11 mouse cellular contexts compared by ENCODE assay signal in genomic region chr7:49762605-49763004, GRCm38 (mm10). TPM values are rescaled to one million over a fixed set of nuclear protein-coding genes. Genes with fewer than 3 reads are reported as not detected.
DNase-seq lines count a peak whose midpoint lies in the region; ATAC-seq and TF ChIP-seq lines count a peak whose summit lies in the region.
"Had no signal": no experiment of that assay in that cellular context is flagged by ENCODE, and none has a peak within 500 bp of the region (broad histone marks: within the 10 kb centered on the region; RNA-seq: fewer than 3 reads in every experiment).

No protein-coding gene starts in this region.

- WGBS in olfactory bulb, adult 2 months: 27% methylated on average over 13 of the region's 13 CpGs
- WGBS in midbrain, postnatal 0 days: 68% methylated on average over 13 of the region's 13 CpGs

- no peaks in the 10 kb centered on the region for H3K27me3 ChIP-seq in Patski
- H3K27me3 ChIP-seq in midbrain, postnatal 0 days (ENCODE audit: insufficient read depth, low read length): peaks cover 3% of the 10 kb centered on the region; the same call in 1 of the 2 replicates

- H3K36me3 ChIP-seq in midbrain, postnatal 0 days (ENCODE audit: insufficient read depth, low read length): no peaks in the 10 kb centered on the region
- H3K36me3 ChIP-seq: forebrain, embryonic 12.5 days had no signal

- H3K27ac ChIP-seq in olfactory bulb, adult 2 months (ENCODE audit: insufficient read depth, low read depth, low read length): peak overlapping the region; percentile 58
- H3K27ac ChIP-seq in midbrain, postnatal 0 days (ENCODE audit: low read depth, low read length): no peak overlapping the region
- H3K27ac ChIP-seq: forebrain, embryonic 12.5 days had no signal

- no peak overlapping the region for H3K4me3 ChIP-seq in olfactory bulb, adult 2 months (ENCODE audit: insufficient read depth, low read depth, low read length)
- H3K4me3 ChIP-seq in midbrain, postnatal 0 days (ENCODE audit: low read depth, low read length): no peak overlapping the region
- H3K4me3 ChIP-seq: forebrain, embryonic 12.5 days had no signal

- TF ChIP-seq POLR2A in olfactory bulb, adult 2 months (IDR thresholded peaks at IDR 0.05; ENCODE audit: insufficient read depth, low read depth, low read length): no peak

- H3K4me1 ChIP-seq in olfactory bulb, adult 2 months (ENCODE audit: control insufficient read depth, insufficient read depth, low read length): peaks cover 13% of the 10 kb centered on the region
- no peaks in the 10 kb centered on the region for H3K4me1 ChIP-seq in midbrain, postnatal 0 days (ENCODE audit: insufficient read depth, low read length)

- H3K4me2 ChIP-seq in midbrain, postnatal 0 days (ENCODE audit: low read depth, low read length, poor library complexity, severe bottlenecking): no peak overlapping the region
- H3K4me2 ChIP-seq: forebrain, embryonic 12.5 days had no signal

- DNase-seq in left cerebral cortex, adult 18-20 months (ENCODE audit: low spot score in 2 of 2): peak; percentile 73 to 74
- no peak for DNase-seq in left cerebral cortex, postnatal 4 days
- DNase-seq in Patski (ENCODE audit: low read depth, low spot score): peak; percentile 82
- DNase-seq in layer of hippocampus, adult 8-10 months (ENCODE audit: low spot score in 2 of 2): peak; percentile 58
- DNase-seq in midbrain, postnatal 0 days (ENCODE audit: low spot score): no peak
- DNase-seq in ovary, postnatal 10 days (ENCODE audit: low spot score): no peak
- no peak for DNase-seq in ovary, adult 18-20 months (ENCODE audit: low spot score)
- DNase-seq: kidney, postnatal 14 days had no signal

- intact Hi-C loops in left cerebral cortex, postnatal 4 days (cut with DNase I): no loop called here

- H3K9ac ChIP-seq in midbrain, postnatal 0 days (replicated peaks; ENCODE audit: low read length, poor library complexity, severe bottlenecking): no peak overlapping the region
- H3K9ac ChIP-seq: forebrain, embryonic 12.5 days had no signal

- no peaks in the 10 kb centered on the region for H3K9me3 ChIP-seq in midbrain, postnatal 0 days (ENCODE audit: low read length)
- H3K9me3 ChIP-seq: forebrain, embryonic 12.5 days had no signal

- TF ChIP-seq CTCF in Patski (IDR thresholded peaks at IDR 0.05): no peak
- TF ChIP-seq CTCF in olfactory bulb, adult 2 months (IDR thresholded peaks at IDR 0.05; ENCODE audit: insufficient read depth, low read depth, low read length): no peak
- TF ChIP-seq CTCF in midbrain, postnatal 0 days (IDR thresholded peaks at IDR 0.05): no peak

- CTCF ChIA-PET in Patski (lab: Charles Lee): interaction anchor here (0.7 to 4.0 kb wide), 8 partner anchors 8 to 247 kb away, joined by 3 to 18 read pairs (median 4); no protein-coding TSS in a partner anchor

- POLR2A ChIA-PET in Patski (lab: Charles Lee): interaction anchor here (0.6 kb wide), 1 partner anchor 642 kb away, joined by 3 read pairs; no protein-coding TSS in a partner anchor

- peak; percentile 95 for ATAC-seq in Patski
- no peak for ATAC-seq in midbrain, postnatal 0 days (ENCODE audit: low FRiP score)
- ATAC-seq: activated CD4-positive, CD25-positive, alpha-beta regulatory T cell, adult 4 months had no signal

- in situ Hi-C loops in Patski (cut with MboI; ENCODE audit: low pct_unique_long_range_greater_than_20kb): no loop called here

RNA-seq across cellular contexts. Expression of gene Htatip2, which starts 3.7 kb away (rescaled TPM):
- 10 to 100 TPM; 15.5 to 17.5 TPM for total RNA-seq in left cerebral cortex, adult 18-20 months (2021)
- 1 to 10 TPM; 4.7 to 5.5 TPM for total RNA-seq in left cerebral cortex, postnatal 4 days (2021)
- polyA plus RNA-seq in Patski (2021): not detected
- total RNA-seq in layer of hippocampus, adult 8-10 months (2022): 10 to 100 TPM; 10.9 to 14.8 (median 13.7) TPM
- polyA plus RNA-seq in olfactory bulb, adult 2 months (2012; ENCODE audit: insufficient read depth, insufficient read length, low replicate concordance, missing spikeins): not detected in 2 replicates
- 0.38 and 2.4 TPM in 2 replicates for total RNA-seq in midbrain, postnatal 0 days (2014; rRNA removed)
- polyA plus RNA-seq in midbrain, postnatal 0 days (2015; fragmentation: Nextera tagmentation; extraction: Ambion mirVana): 5.5 and 6.1 TPM in 2 replicates

RNA-seq across cellular contexts. Expression of gene Prmt3, which starts 15.5 kb away (rescaled TPM):
- total RNA-seq in left cerebral cortex, adult 18-20 months (2021): 10 to 100 TPM; 34.6 to 36.5 TPM
- total RNA-seq in left cerebral cortex, postnatal 4 days (2021): 10 to 100 TPM; 47.5 to 49.2 TPM
- polyA plus RNA-seq in Patski (2021): 43.0 TPM
- 10 to 100 TPM; 33.1 to 41.9 (median 33.6) TPM for total RNA-seq in layer of hippocampus, adult 8-10 months (2022)
- polyA plus RNA-seq in olfactory bulb, adult 2 months (2012; ENCODE audit: insufficient read depth, insufficient read length, low replicate concordance, missing spikeins): not detected in 2 replicates
- total RNA-seq in midbrain, postnatal 0 days (2014; rRNA removed): 35.5 and 50.6 TPM in 2 replicates
- 35.9 and 38.1 TPM in 2 replicates for polyA plus RNA-seq in midbrain, postnatal 0 days (2015; fragmentation: Nextera tagmentation; extraction: Ambion mirVana)

Comparison
In these comparisons a context has a peak if more than half of its experiments do, and no peak if none do; other contexts are left out.
1. DNase-seq: peak in left cerebral cortex, adult 18-20 months (2 of 2), Patski (single experiment) and layer of hippocampus, adult 8-10 months (2 of 2); none in left cerebral cortex, postnatal 4 days (single experiment), midbrain, postnatal 0 days (single experiment), ovary, postnatal 10 days (single experiment) and ovary, adult 18-20 months (single experiment).